Mouse (Mus musculus) heart, adult 2 months (tissue): ENCODE data around the gene Lca5. TPM values are rescaled to one million over a fixed set of nuclear protein-coding genes. Genes with fewer than 3 reads are reported as not detected.
A peak's percentile ranks its signal among the peaks of the same experiment; 100 is the strongest.

ENCODE experiments used
- DNase-seq, 2 experiments: peaks; one replicate each; pipeline ENCODE4 v3.0.0; 2021
- H3K27ac ChIP-seq: fragments of 200-600 bp; 2 replicates; pipeline ENCODE4 v1.8.1; 2022
- H3K27me3 ChIP-seq: fragments of 200-500 bp; 2 replicates; pipeline ENCODE4 v1.6.1; 2012; ENCODE audit warnings: mild to moderate bottlenecking, low read length, inconsistent platforms, mixed read lengths; ENCODE audit not compliant: control insufficient read depth, insufficient read depth
- H3K36me3 ChIP-seq: fragments of 200-500 bp; 2 replicates; pipeline ENCODE4 v1.6.1; 2012; ENCODE audit warnings: low read length, inconsistent platforms; ENCODE audit not compliant: control insufficient read depth, insufficient read depth
- H3K4me1 ChIP-seq: fragments of 200-500 bp; 2 replicates; pipeline ENCODE4 v1.6.1; 2011; ENCODE audit warnings: low read length; ENCODE audit not compliant: control insufficient read depth, insufficient read depth
- H3K4me3 ChIP-seq: fragments of 200-600 bp; 2 replicates; pipeline ENCODE4 v1.8.1; 2022
- H3K79me2 ChIP-seq: fragments of 200-500 bp; replicated peaks from 2 replicates; pipeline ENCODE4 v1.6.1; 2012; ENCODE audit warnings: mild to moderate bottlenecking, inconsistent platforms, low read length, moderate library complexity, mixed read lengths; ENCODE audit not compliant: control insufficient read depth, insufficient read depth
- H3K9ac ChIP-seq: fragments of 200-500 bp; 2 replicates; pipeline ENCODE4 v1.6.1; 2012; ENCODE audit warnings: low read depth, mild to moderate bottlenecking, control low read depth, inconsistent platforms, low read length, mixed read lengths
- CTCF ChIP-seq: fragments of 200-600 bp; IDR thresholded peaks from 2 replicates; pipeline ENCODE4 v1.8.1; 2022; ENCODE audit warnings: antibody characterized with exemption, mild to moderate bottlenecking, moderate library complexity
- EP300 ChIP-seq: fragments of 200-500 bp; IDR thresholded peaks from 2 replicates; pipeline ENCODE4 v1.6.1; 2011; ENCODE audit warnings: low read depth, low read length, control low read depth; ENCODE audit not compliant: insufficient read depth
- POLR2A ChIP-seq: fragments of 200-500 bp; IDR thresholded peaks from 2 replicates; pipeline ENCODE4 v1.6.1; 2011; ENCODE audit warnings: mild to moderate bottlenecking, low read depth, low read length, control low read depth; ENCODE audit not compliant: insufficient read depth
- WGBS: fragments of 180-500 bp; shearing (Covaris S2); methylation state at CpG from one replicate; pipeline ENCODE4 v1.1.7; 2018; 5-methylcytosine and 5-hydroxymethylcytosine counted together
- intact Hi-C: fragments of 180-260 bp; cut with DNase I; formaldehyde crosslinking; loops from one replicate; pipeline ENCODE4 v1.15.1; 2025
- long read RNA-seq: library from polyadenylated mRNA; stranded (forward); transcript quantifications from one replicate; pipeline ENCODE4 v2.0.0, GENCODE M21; 2021
- polyA plus RNA-seq: library from polyadenylated mRNA; depleted of rRNA; stranded (reverse); fragments of >200 nt; gene quantifications from 2 replicates; pipeline ENCODE4 v1.2.3, GENCODE M21; 2012; rRNA removed
- total RNA-seq, 2 experiments: library from RNA; stranded (reverse); gene quantifications; 2 replicates each; pipeline ENCODE4 v1.2.3; 2021

The Lca5 gene
- total RNA-seq (1 to 10 TPM; 1.6 to 2.9 TPM), polyA plus RNA-seq (0.49 and 0.97 TPM in 2 replicates)
- long read RNA-seq, partial matches to known transcripts, result 0 of 4 reads
- long read RNA-seq, other reads (novel, unspliced or antisense), result 4 of 4 reads

GRCm38 (mm10) chr9:83440392-83441357 lies at the start of gene Lca5:
Gene Lca5, minus strand, starts transcription at chr9:83441127.
- TF ChIP-seq EP300 (no peak), POLR2A (peak; percentile 70), CTCF (no peak)
- peak within 1 kb of the TSS; percentile 83 for H3K9ac ChIP-seq
- 2% methylated on average over 54 of the region's 57 CpGs for WGBS
- H3K27me3 ChIP-seq, result no peaks in the 10 kb centered on the region
- H3K79me2 ChIP-seq, result peaks cover 3% of the 10 kb centered on the region
- intact Hi-C loops, result loop anchor here (5.0 kb wide), 1 partner anchor 463 kb away; the partner anchor contains the start of gene Phip
- H3K27ac ChIP-seq, result peak within 1 kb of the TSS; percentile 77
- H3K36me3 ChIP-seq, result no peaks in the 10 kb centered on the region
- H3K4me3 ChIP-seq, result peak within 1 kb of the TSS; percentile 72
- peak; percentile 91 to 96 for DNase-seq
- H3K4me1 ChIP-seq, result peaks cover 1% of the 10 kb centered on the region; the same call in 1 of the 2 replicates

- Histone ChIP-seq H3K79me2 (no peaks in the 10 kb centered on the region), H3K27ac (no peak overlapping the region), H3K36me3 (no peaks in the 10 kb centered on the region), H3K27me3 (no peaks in the 10 kb centered on the region), H3K9ac (no peak overlapping the region), H3K4me3 (no peak overlapping the region), H3K4me1 (no peaks in the 10 kb centered on the region)
- TF ChIP-seq CTCF, result peak; percentile 78
- TF ChIP-seq POLR2A, result no peak
- TF ChIP-seq EP300, result no peak
- whole genome bisulfite sequencing, result 38% methylated on average over 15 of the region's 15 CpGs
- intact Hi-C loops, result loop anchor here (1.0 to 5.0 kb wide), 2 partner anchors 122 to 204 kb away; no protein-coding TSS in a partner anchor
- no peak for DNase-seq
Measured at GRCm38 (mm10) chr9:83488491-83489210, 47.7 kb upstream of the Lca5 start.

GRCm38 (mm10) chr9:83487771-83488470 lies 47.0 kb upstream of the Lca5 start:
- WGBS, result 40% methylated on average over 9 of the region's 9 CpGs
- H3K36me3 ChIP-seq, result no peaks in the 10 kb centered on the region
- intact Hi-C loops, result loop anchor here (1.0 to 5.0 kb wide), 2 partner anchors 122 to 204 kb away; no protein-coding TSS in a partner anchor
- no peak for TF ChIP-seq EP300
- no peak for TF ChIP-seq CTCF
- TF ChIP-seq POLR2A, result no peak
- no peaks in the 10 kb centered on the region for H3K79me2 ChIP-seq
- no peak overlapping the region for H3K4me3 ChIP-seq
- no peak overlapping the region for H3K27ac ChIP-seq
- no peak overlapping the region for H3K9ac ChIP-seq
- DNase-seq, result no peak
- no peaks in the 10 kb centered on the region for H3K27me3 ChIP-seq
- no peaks in the 10 kb centered on the region for H3K4me1 ChIP-seq

GRCm38 (mm10) chr9:83485966-83486365 lies 45.0 kb upstream of the Lca5 start:
- no peak for DNase-seq
- intact Hi-C loops, result loop anchor here (5.0 kb wide), 1 partner anchor 206 kb away; no protein-coding TSS in a partner anchor
- Histone ChIP-seq H3K36me3 (no peaks in the 10 kb centered on the region), H3K27me3 (no peaks in the 10 kb centered on the region), H3K4me3 (no peak overlapping the region), H3K9ac (no peak overlapping the region), H3K79me2 (no peaks in the 10 kb centered on the region), H3K27ac (no peak overlapping the region), H3K4me1 (no peaks in the 10 kb centered on the region)
- WGBS, result 69% methylated on average over 3 of the region's 3 CpGs
- no peak for TF ChIP-seq CTCF
- TF ChIP-seq POLR2A, result no peak
- TF ChIP-seq EP300, result no peak

- DNase-seq, result no peak
- 98% methylated on average over 1 of the region's 1 CpGs for whole genome bisulfite sequencing
- Histone ChIP-seq H3K27ac (no peak overlapping the region), H3K4me3 (no peak overlapping the region), H3K79me2 (no peaks in the 10 kb centered on the region), H3K36me3 (no peaks in the 10 kb centered on the region), H3K4me1 (no peaks in the 10 kb centered on the region), H3K27me3 (no peaks in the 10 kb centered on the region), H3K9ac (no peak overlapping the region)
- intact Hi-C loops, result loop anchor here (5.0 kb wide), 1 partner anchor 207 kb away; no protein-coding TSS in a partner anchor
- TF ChIP-seq POLR2A, result no peak
- TF ChIP-seq CTCF, result no peak
- TF ChIP-seq EP300, result no peak
Measured at GRCm38 (mm10) chr9:83485357-83485756, 44.4 kb upstream of the Lca5 start.
